Mouse (Mus musculus) intestine, embryonic 16.5 days (tissue): Measurements from ENCODE around the gene Shisal1. TPM values are rescaled to one million over a fixed set of nuclear protein-coding genes. Genes with fewer than 3 reads are reported as not detected.
A peak's percentile ranks its signal among the peaks of the same experiment; 100 is the strongest.

ENCODE experiments used
- ATAC-seq: fragments of 200-750 bp; cut with Nextera tagmentation; 2 replicates; pipeline ENCODE4 v1.8.0; 2017; ENCODE audit warnings: moderate TSS enrichment, moderate library complexity
- H3K27ac ChIP-seq: fragments of 300-500 bp; sonication (generic); 2 replicates; pipeline ENCODE4 v1.5.1; 2014; ENCODE audit warnings: mild to moderate bottlenecking, low read length
- H3K27me3 ChIP-seq: fragments of 300-500 bp; sonication (generic); replicated peaks from 2 replicates; pipeline ENCODE4 v1.6.1; 2014; ENCODE audit warnings: low read length, control low read depth, mixed read lengths; ENCODE audit not compliant: control insufficient read depth, insufficient read depth
- H3K36me3 ChIP-seq: fragments of 300-500 bp; sonication (generic); 2 replicates; pipeline ENCODE4 v1.6.1; 2014; ENCODE audit warnings: low read length, control low read depth; ENCODE audit not compliant: control insufficient read depth, insufficient read depth
- H3K4me1 ChIP-seq: fragments of 300-500 bp; sonication (generic); 2 replicates; pipeline ENCODE4 v1.6.1; 2014; ENCODE audit warnings: low read length, control low read depth, mixed read lengths; ENCODE audit not compliant: control insufficient read depth, insufficient read depth
- H3K4me2 ChIP-seq: fragments of 300-500 bp; sonication (generic); 2 replicates; pipeline ENCODE4 v1.6.1; 2014; ENCODE audit warnings: low read depth, low read length, control low read depth
- H3K4me3 ChIP-seq: fragments of 300-500 bp; sonication (generic); 2 replicates; pipeline ENCODE4 v1.5.1; 2014; ENCODE audit warnings: mild to moderate bottlenecking, low read length
- H3K9ac ChIP-seq: fragments of 300-500 bp; sonication (generic); 2 replicates; pipeline ENCODE4 v1.6.1; 2014; ENCODE audit warnings: low read depth, low read length
- H3K9me3 ChIP-seq: fragments of 300-500 bp; sonication (generic); 2 replicates; pipeline ENCODE4 v1.6.1; 2016; ENCODE audit warnings: low read length, control low read depth; ENCODE audit not compliant: control insufficient read depth
- WGBS: fragments of 180-500 bp; shearing (Covaris S2); extraction: QIAGEN DNeasy Blood & Tissue Kit; methylation state at CpG from one replicate; pipeline ENCODE4 v1.1.7; 2014; 5-methylcytosine and 5-hydroxymethylcytosine counted together
- polyA plus RNA-seq: library from polyadenylated mRNA; unstranded; fragments of >200 nt; fragmentation: Nextera tagmentation; extraction: Ambion mirVana; gene quantifications from 2 replicates; pipeline ENCODE4 v1.2.1, GENCODE M21; 2015

Gene Shisal1
- polyA plus RNA-seq, 1 experiment from 2014 or later = 0.77 TPM

- Histone ChIP-seq H3K27me3 (no peaks in the 10 kb centered on the region), H3K27ac (no peak overlapping the region), H3K9ac (no peak overlapping the region), H3K36me3 (no peaks in the 10 kb centered on the region), H3K9me3 (peaks cover 4% of the 10 kb centered on the region; the same call in 1 of the 2 replicates), H3K4me3 (no peak overlapping the region), H3K4me2 (no peak overlapping the region), H3K4me1 (peaks cover 4% of the 10 kb centered on the region; the same call in 1 of the 2 replicates)
- ATAC-seq = no peak
- WGBS = 56% methylated on average over 5 of the region's 5 CpGs
Observed at GRCm38 (mm10) chr15:84392840-84393239, 54.1 kb downstream of the Shisal1 start.

DNA sequence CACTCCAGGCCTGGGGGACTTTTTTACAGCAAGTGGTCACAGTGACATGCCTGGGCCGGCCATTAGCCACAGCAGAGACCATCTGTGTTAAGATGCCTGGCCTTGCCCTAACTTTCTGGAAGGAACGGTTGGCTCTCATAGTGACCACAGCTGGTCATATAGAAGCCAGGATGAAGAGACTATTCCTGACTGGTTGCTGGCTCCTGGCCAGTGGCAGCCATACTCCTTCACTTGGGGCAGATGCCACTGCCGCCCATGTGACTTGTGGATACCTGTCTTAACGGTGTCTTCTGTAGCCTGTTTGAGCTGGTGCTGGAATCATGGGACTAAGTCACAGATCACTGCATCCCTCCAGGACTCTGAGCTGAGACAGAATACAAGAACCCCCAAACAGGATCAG lies 54.8 kb downstream of the Shisal1 start:
- Histone ChIP-seq H3K4me1 (peaks cover 4% of the 10 kb centered on the region; the same call in 1 of the 2 replicates), H3K4me3 (no peak overlapping the region), H3K4me2 (no peak overlapping the region), H3K36me3 (no peaks in the 10 kb centered on the region), H3K9ac (no peak overlapping the region), H3K27me3 (no peaks in the 10 kb centered on the region), H3K27ac (no peak overlapping the region), H3K9me3 (peaks cover 11% of the 10 kb centered on the region; the same call in 1 of the 2 replicates)
- no peak for ATAC-seq
- 86% methylated on average over 4 of the region's 4 CpGs for WGBS

DNA sequence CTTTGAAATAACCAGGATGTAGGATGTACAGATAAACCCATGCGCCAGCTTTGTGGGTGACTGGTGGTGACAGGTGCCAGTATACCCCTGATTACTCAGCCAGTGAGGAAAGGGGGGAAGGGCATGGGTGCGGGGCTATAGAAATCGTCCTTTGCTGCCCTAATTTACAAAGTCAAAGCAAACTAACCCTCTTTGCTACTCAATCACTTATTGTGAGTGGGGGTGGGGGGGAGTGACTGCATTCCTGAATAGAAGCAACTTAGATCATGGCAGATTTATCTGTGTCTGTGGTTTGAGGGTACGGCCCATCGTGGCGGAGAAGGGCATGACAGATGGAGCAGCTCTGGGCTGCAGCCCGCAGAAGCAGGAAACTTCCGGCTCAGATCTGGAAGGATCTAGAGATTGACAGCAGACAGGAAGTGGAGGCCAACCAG lies 58.2 kb downstream of the Shisal1 start:
- Histone ChIP-seq H3K4me2 (no peak overlapping the region), H3K4me3 (no peak overlapping the region), H3K27ac (no peak overlapping the region), H3K9ac (no peak overlapping the region), H3K4me1 (no peaks in the 10 kb centered on the region), H3K9me3 (peaks cover 12% of the 10 kb centered on the region; the same call in 1 of the 2 replicates), H3K36me3 (no peaks in the 10 kb centered on the region), H3K27me3 (no peaks in the 10 kb centered on the region)
- no peak for ATAC-seq
- 88% methylated on average over 8 of the region's 8 CpGs for WGBS

DNA sequence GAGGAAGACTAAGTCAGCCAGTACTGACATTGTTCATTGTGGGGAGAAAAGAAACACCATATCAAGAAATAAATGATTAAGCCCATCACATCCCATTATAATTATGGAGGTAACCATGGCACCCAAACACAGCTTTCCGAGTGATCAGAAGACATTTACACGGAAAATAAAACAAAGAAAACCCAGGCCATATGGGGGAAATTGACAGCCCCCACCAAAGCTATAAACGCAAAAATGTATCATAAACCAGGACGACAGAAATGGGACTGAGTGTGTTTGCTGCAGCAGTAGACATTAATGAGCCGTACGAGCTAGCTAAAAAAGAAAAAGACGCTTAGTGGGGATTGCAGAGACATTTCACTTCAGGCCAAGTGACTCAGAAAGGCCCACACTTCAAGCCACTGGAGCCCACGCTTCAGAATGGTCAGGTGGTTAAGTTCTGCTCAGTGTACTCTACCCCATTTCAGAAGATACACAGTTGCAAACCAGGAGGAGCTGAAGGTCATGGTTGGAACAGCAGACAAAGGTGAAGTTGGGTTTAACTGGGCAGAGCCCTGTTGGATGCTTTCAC lies 60.8 kb downstream of the Shisal1 start:
- no peak for ATAC-seq
- Histone ChIP-seq H3K36me3 (no peaks in the 10 kb centered on the region), H3K9ac (no peak overlapping the region), H3K4me2 (no peak overlapping the region), H3K9me3 (peaks cover 12% of the 10 kb centered on the region; the same call in 1 of the 2 replicates), H3K4me3 (no peak overlapping the region), H3K4me1 (no peaks in the 10 kb centered on the region), H3K27ac (no peak overlapping the region), H3K27me3 (no peaks in the 10 kb centered on the region)
- WGBS = 79% methylated on average over 8 of the region's 8 CpGs

DNA sequence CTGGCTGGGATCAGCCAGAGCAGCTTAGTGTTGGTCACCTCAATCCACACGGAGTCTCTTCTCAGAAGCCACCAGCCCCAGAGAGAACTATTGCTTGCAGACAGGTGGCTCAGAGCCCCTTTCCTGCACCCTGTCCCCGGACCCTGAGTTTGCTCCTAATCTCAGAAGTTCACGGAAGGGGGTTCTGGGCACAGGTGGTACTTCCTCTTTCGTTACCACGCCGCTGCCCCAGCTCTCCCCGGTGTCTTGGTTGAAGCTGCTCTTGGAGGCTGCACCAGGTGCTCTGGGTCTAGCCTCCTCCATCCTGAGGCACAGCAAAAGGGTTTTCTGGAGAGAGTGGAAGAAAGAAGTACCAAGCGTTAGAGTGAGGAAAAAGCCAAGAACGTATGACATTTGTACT lies 62.8 kb downstream of the Shisal1 start:
- Histone ChIP-seq H3K4me3 (no peak overlapping the region), H3K9me3 (peaks cover 12% of the 10 kb centered on the region; the same call in 1 of the 2 replicates), H3K27ac (no peak overlapping the region), H3K4me2 (no peak overlapping the region), H3K9ac (no peak overlapping the region), H3K27me3 (no peaks in the 10 kb centered on the region), H3K36me3 (no peaks in the 10 kb centered on the region), H3K4me1 (peaks cover 6% of the 10 kb centered on the region; the same call in 1 of the 2 replicates)
- 90% methylated on average over 9 of the region's 9 CpGs for WGBS
- ATAC-seq = no peak

GRCm38 (mm10) chr15:84380181-84380580 lies 66.7 kb downstream of the Shisal1 start:
- peaks cover 6% of the 10 kb centered on the region; the same call in 1 of the 2 replicates for H3K4me1 ChIP-seq
- H3K27ac ChIP-seq = peak overlapping the region; percentile 4
- no peaks in the 10 kb centered on the region for H3K36me3 ChIP-seq
- no peak overlapping the region for H3K9ac ChIP-seq
- H3K4me2 ChIP-seq = no peak overlapping the region
- H3K4me3 ChIP-seq = no peak overlapping the region
- WGBS = 44% methylated on average over 10 of the region's 10 CpGs
- ATAC-seq = peak; percentile 78
- peaks cover 4% of the 10 kb centered on the region; the same call in 1 of the 2 replicates for H3K9me3 ChIP-seq
- H3K27me3 ChIP-seq = no peaks in the 10 kb centered on the region

GRCm38 (mm10) chr15:84378734-84379133 lies 68.2 kb downstream of the Shisal1 start:
- no peak overlapping the region for H3K9ac ChIP-seq
- H3K4me3 ChIP-seq = no peak overlapping the region
- no peak overlapping the region for H3K27ac ChIP-seq
- H3K36me3 ChIP-seq = no peaks in the 10 kb centered on the region
- H3K9me3 ChIP-seq = peaks cover 9% of the 10 kb centered on the region; the same call in 1 of the 2 replicates
- no peak overlapping the region for H3K4me2 ChIP-seq
- no peaks in the 10 kb centered on the region for H3K27me3 ChIP-seq
- H3K4me1 ChIP-seq = peaks cover 6% of the 10 kb centered on the region; the same call in 1 of the 2 replicates
- 84% methylated on average over 9 of the region's 9 CpGs for WGBS
- ATAC-seq = no peak

- no peak overlapping the region for H3K9ac ChIP-seq
- no peaks in the 10 kb centered on the region for H3K36me3 ChIP-seq
- ATAC-seq = peak; percentile 85
- no peak overlapping the region for H3K4me3 ChIP-seq
- H3K4me1 ChIP-seq = no peaks in the 10 kb centered on the region
- H3K4me2 ChIP-seq = no peak overlapping the region
- 56% methylated on average over 5 of the region's 5 CpGs for WGBS
- H3K27ac ChIP-seq = no peak overlapping the region
- H3K27me3 ChIP-seq = no peaks in the 10 kb centered on the region
- H3K9me3 ChIP-seq = peaks cover 9% of the 10 kb centered on the region; the same call in 1 of the 2 replicates
Observed at GRCm38 (mm10) chr15:84372801-84373200, 74.1 kb downstream of the Shisal1 start.

- no peak overlapping the region for H3K4me2 ChIP-seq
- H3K9ac ChIP-seq = no peak overlapping the region
- 79% methylated on average over 8 of the region's 8 CpGs for WGBS
Observed at GRCm38 (mm10) chr15:84367402-84367801, 79.5 kb downstream of the Shisal1 start.

More at GRCm38 (mm10) chr15:84367402-84367801, 79.5 kb downstream of the Shisal1 start:
- no peak overlapping the region for H3K27ac ChIP-seq
- H3K9me3 ChIP-seq = no peaks in the 10 kb centered on the region
- H3K27me3 ChIP-seq = no peaks in the 10 kb centered on the region
- H3K4me3 ChIP-seq = no peak overlapping the region
- no peaks in the 10 kb centered on the region for H3K4me1 ChIP-seq
- no peak for ATAC-seq
- H3K36me3 ChIP-seq = no peaks in the 10 kb centered on the region
